Mouse (Mus musculus) embryonic fibroblast, embryonic 13.5 days (primary cell): Measurements from ENCODE around the gene 4930590J08Rik.

ENCODE experiments used
- CTCF ChIP-seq: IDR thresholded peaks from 2 replicates; pipeline ENCODE4 v1.5.1; 2011; ENCODE audit warnings: mild to moderate bottlenecking, control low read depth, low read length, moderate library complexity, borderline replicate concordance; ENCODE audit not compliant: insufficient read depth
- POLR2A ChIP-seq: IDR thresholded peaks from 2 replicates; pipeline ENCODE4 v1.6.1; 2011; ENCODE audit warnings: low read depth, mild to moderate bottlenecking, control low read depth, low read length, moderate library complexity

GRCm38 (mm10) chr6:91858339-91858738, 44.3 kb upstream of the 4930590J08Rik start:
- TF ChIP-seq POLR2A: no peak
- no peak for TF ChIP-seq CTCF
